Mouse (Mus musculus): ENCODE measurements around the gene Chchd1. TPM values are rescaled to one million over a fixed set of nuclear protein-coding genes. Genes with fewer than 3 reads are reported as not detected.

Gene Chchd1
- polyA plus RNA-seq, 1 experiment from 2014 or later: 204 TPM

GRCm38 (mm10) chr14:20674064-20674833 lies 28.6 kb upstream of the Chchd1 start, which contains the start of gene Sec24c:
Gene Sec24c, plus strand, starts transcription at chr14:20674308.
- Histone ChIP-seq H3K9me3 (ENCODE audit: control insufficient read depth, low read length) (peaks cover 3% of the 10 kb centered on the region; the same call in 1 of the 2 replicates), H3K36me3 (ENCODE audit: control insufficient read depth, insufficient read depth, low read length) (peaks cover 38% of the 10 kb centered on the region), H3K27ac (replicated peaks; ENCODE audit: low read depth, low read length) (peak within 1 kb of the TSS; percentile 94), H3K27me3 (replicated peaks; ENCODE audit: control insufficient read depth, insufficient read depth, low read length) (no peaks in the 10 kb centered on the region; the same call in 1 of the 2 replicates), H3K9ac (ENCODE audit: low read depth, low read length) (peak within 1 kb of the TSS; percentile 72), H3K4me1 (ENCODE audit: control insufficient read depth, insufficient read depth, low read length) (peaks cover 13% of the 10 kb centered on the region; the same call in 1 of the 2 replicates), H3K4me2 (ENCODE audit: low read depth, low read length) (peak within 1 kb of the TSS; percentile 73), H3K4me3 (ENCODE audit: low read depth, low read length) (peak within 1 kb of the TSS; percentile 67)
- WGBS: under 1% methylated on average over 35 of the region's 43 CpGs
- DNase-seq (ENCODE audit: low spot score) (peak; percentile 99), ATAC-seq (ENCODE audit: low read depth) (peak; percentile 96)

- H3K9me3 ChIP-seq (ENCODE audit: control insufficient read depth, low read length): peaks cover 2% of the 10 kb centered on the region; the same call in 1 of the 2 replicates
- H3K9ac ChIP-seq (ENCODE audit: low read depth, low read length): no peak overlapping the region
- H3K36me3 ChIP-seq (ENCODE audit: control insufficient read depth, insufficient read depth, low read length): peaks cover 74% of the 10 kb centered on the region
- peaks cover 13% of the 10 kb centered on the region; the same call in 1 of the 2 replicates for H3K4me1 ChIP-seq (ENCODE audit: control insufficient read depth, insufficient read depth, low read length)
- whole genome bisulfite sequencing: 93% methylated on average over 4 of the region's 4 CpGs
- DNase-seq (ENCODE audit: low spot score) (no peak), ATAC-seq (ENCODE audit: low read depth) (no peak)
- H3K27me3 ChIP-seq (replicated peaks; ENCODE audit: control insufficient read depth, insufficient read depth, low read length): no peaks in the 10 kb centered on the region
- no peak overlapping the region for H3K4me3 ChIP-seq (ENCODE audit: low read depth, low read length)
- H3K4me2 ChIP-seq (ENCODE audit: low read depth, low read length): no peak overlapping the region
- no peak overlapping the region for H3K27ac ChIP-seq (replicated peaks; ENCODE audit: low read depth, low read length)
These were observed 24.9 kb upstream of the Chchd1 start for GRCm38 (mm10) chr14:20677906-20678305.

DNA sequence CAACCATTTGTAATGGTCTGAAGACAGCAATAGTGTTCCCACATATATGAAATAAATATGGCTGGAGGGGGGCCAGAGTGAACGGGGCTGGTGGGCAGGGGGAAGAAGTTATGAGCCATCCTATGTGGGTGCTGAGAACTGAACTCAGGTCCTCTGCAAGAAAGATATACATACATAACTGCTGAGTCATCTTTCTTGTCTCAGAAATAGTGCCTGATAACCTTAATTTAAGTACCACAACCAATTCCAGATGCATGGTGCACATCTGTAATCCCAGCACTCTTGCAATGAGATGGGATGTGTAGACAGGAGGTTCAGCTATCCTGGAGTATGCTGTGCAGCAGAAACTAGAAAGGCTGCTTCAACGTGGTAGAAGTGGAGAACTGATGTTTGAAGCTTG lies 21.1 kb upstream of the Chchd1 start:
- no peaks in the 10 kb centered on the region for H3K27me3 ChIP-seq (replicated peaks; ENCODE audit: control insufficient read depth, insufficient read depth, low read length)
- DNase-seq (ENCODE audit: low spot score): no peak
- no peak overlapping the region for H3K4me2 ChIP-seq (ENCODE audit: low read depth, low read length)
- H3K9me3 ChIP-seq (ENCODE audit: control insufficient read depth, low read length): no peaks in the 10 kb centered on the region
- H3K36me3 ChIP-seq (ENCODE audit: control insufficient read depth, insufficient read depth, low read length): peaks cover 99% of the 10 kb centered on the region
- no peak overlapping the region for H3K27ac ChIP-seq (replicated peaks; ENCODE audit: low read depth, low read length)
- no peak overlapping the region for H3K9ac ChIP-seq (ENCODE audit: low read depth, low read length)
- no peak for ATAC-seq (ENCODE audit: low read depth)
- H3K4me3 ChIP-seq (ENCODE audit: low read depth, low read length): no peak overlapping the region
- 87% methylated on average over 2 of the region's 2 CpGs for WGBS
- no peaks in the 10 kb centered on the region for H3K4me1 ChIP-seq (ENCODE audit: control insufficient read depth, insufficient read depth, low read length)

GRCm38 (mm10) chr14:20682498-20682897 lies 20.3 kb upstream of the Chchd1 start:
- H3K27me3 ChIP-seq (replicated peaks; ENCODE audit: control insufficient read depth, insufficient read depth, low read length): no peaks in the 10 kb centered on the region
- no peaks in the 10 kb centered on the region for H3K4me1 ChIP-seq (ENCODE audit: control insufficient read depth, insufficient read depth, low read length)

GRCm38 (mm10) chr14:20686576-20686975 lies 16.2 kb upstream of the Chchd1 start:
- Histone ChIP-seq H3K27ac (replicated peaks; ENCODE audit: low read depth, low read length) (no peak overlapping the region), H3K4me1 (ENCODE audit: control insufficient read depth, insufficient read depth, low read length) (no peaks in the 10 kb centered on the region), H3K4me3 (ENCODE audit: low read depth, low read length) (no peak overlapping the region), H3K4me2 (ENCODE audit: low read depth, low read length) (no peak overlapping the region), H3K9ac (ENCODE audit: low read depth, low read length) (no peak overlapping the region), H3K36me3 (ENCODE audit: control insufficient read depth, insufficient read depth, low read length) (peaks cover 100% of the 10 kb centered on the region), H3K9me3 (ENCODE audit: control insufficient read depth, low read length) (no peaks in the 10 kb centered on the region), H3K27me3 (replicated peaks; ENCODE audit: control insufficient read depth, insufficient read depth, low read length) (no peaks in the 10 kb centered on the region)
- WGBS: 92% methylated on average over 3 of the region's 3 CpGs
- no peak for DNase-seq (ENCODE audit: low spot score)
- ATAC-seq (ENCODE audit: low read depth): no peak

More at GRCm38 (mm10) chr14:20682498-20682897, 20.3 kb upstream of the Chchd1 start:
- Histone ChIP-seq H3K36me3 (ENCODE audit: control insufficient read depth, insufficient read depth, low read length) (peaks cover 100% of the 10 kb centered on the region), H3K27ac (replicated peaks; ENCODE audit: low read depth, low read length) (no peak overlapping the region), H3K4me2 (ENCODE audit: low read depth, low read length) (no peak overlapping the region), H3K4me3 (ENCODE audit: low read depth, low read length) (no peak overlapping the region), H3K9me3 (ENCODE audit: control insufficient read depth, low read length) (no peaks in the 10 kb centered on the region), H3K9ac (ENCODE audit: low read depth, low read length) (no peak overlapping the region)
- ATAC-seq (ENCODE audit: low read depth): no peak
- WGBS: 58% methylated on average over 3 of the region's 3 CpGs
- DNase-seq (ENCODE audit: low spot score): no peak

- Histone ChIP-seq H3K27ac (replicated peaks; ENCODE audit: low read depth, low read length) (no peak overlapping the region), H3K4me2 (ENCODE audit: low read depth, low read length) (no peak overlapping the region), H3K9me3 (ENCODE audit: control insufficient read depth, low read length) (no peaks in the 10 kb centered on the region), H3K36me3 (ENCODE audit: control insufficient read depth, insufficient read depth, low read length) (peaks cover 100% of the 10 kb centered on the region), H3K4me3 (ENCODE audit: low read depth, low read length) (no peak overlapping the region), H3K9ac (ENCODE audit: low read depth, low read length) (no peak overlapping the region), H3K27me3 (replicated peaks; ENCODE audit: control insufficient read depth, insufficient read depth, low read length) (no peaks in the 10 kb centered on the region), H3K4me1 (ENCODE audit: control insufficient read depth, insufficient read depth, low read length) (no peaks in the 10 kb centered on the region)
- DNase-seq (ENCODE audit: low spot score): no peak
- 95% methylated on average over 2 of the region's 2 CpGs for WGBS
- no peak for ATAC-seq (ENCODE audit: low read depth)
These were observed 13.8 kb upstream of the Chchd1 start for GRCm38 (mm10) chr14:20689009-20689408.

GRCm38 (mm10) chr14:20691772-20692171 lies 11.0 kb upstream of the Chchd1 start:
- Histone ChIP-seq H3K9me3 (ENCODE audit: control insufficient read depth, low read length) (no peaks in the 10 kb centered on the region), H3K4me3 (ENCODE audit: low read depth, low read length) (no peak overlapping the region), H3K4me2 (ENCODE audit: low read depth, low read length) (no peak overlapping the region), H3K36me3 (ENCODE audit: control insufficient read depth, insufficient read depth, low read length) (peaks cover 78% of the 10 kb centered on the region), H3K27ac (replicated peaks; ENCODE audit: low read depth, low read length) (no peak overlapping the region), H3K9ac (ENCODE audit: low read depth, low read length) (no peak overlapping the region), H3K27me3 (replicated peaks; ENCODE audit: control insufficient read depth, insufficient read depth, low read length) (no peaks in the 10 kb centered on the region), H3K4me1 (ENCODE audit: control insufficient read depth, insufficient read depth, low read length) (peaks cover 10% of the 10 kb centered on the region)
- no peak for ATAC-seq (ENCODE audit: low read depth)
- no peak for DNase-seq (ENCODE audit: low spot score)
- WGBS: 95% methylated on average over 6 of the region's 6 CpGs

DNA sequence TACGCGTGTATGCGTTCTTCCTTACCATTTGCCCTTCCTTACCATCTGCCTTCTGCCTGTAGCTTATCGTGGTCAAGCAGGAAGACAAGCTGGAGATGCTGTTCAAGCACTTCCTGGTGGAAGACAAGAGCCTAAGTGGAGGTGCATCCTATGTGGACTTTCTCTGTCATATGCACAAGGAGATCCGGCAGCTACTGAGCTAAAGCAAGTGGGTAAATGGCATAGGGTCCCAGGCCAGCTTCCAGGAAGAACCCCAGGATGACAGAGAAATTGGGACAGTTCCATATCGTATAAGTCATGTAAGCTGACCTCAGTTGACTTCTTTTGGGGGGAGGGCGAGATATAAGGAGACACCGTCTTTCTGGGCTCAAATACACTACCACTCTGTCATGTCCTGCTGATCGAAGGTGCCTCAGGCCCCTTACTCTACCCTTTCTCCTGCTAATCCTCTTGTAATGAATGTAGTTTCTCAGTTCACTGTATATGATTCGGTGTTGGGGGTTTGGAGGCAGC lies 9.2 kb upstream of the Chchd1 start:
- no peaks in the 10 kb centered on the region for H3K9me3 ChIP-seq (ENCODE audit: control insufficient read depth, low read length)
- H3K27me3 ChIP-seq (replicated peaks; ENCODE audit: control insufficient read depth, insufficient read depth, low read length): no peaks in the 10 kb centered on the region
- no peak for DNase-seq (ENCODE audit: low spot score)
- WGBS: 93% methylated on average over 10 of the region's 10 CpGs
- peaks cover 68% of the 10 kb centered on the region for H3K36me3 ChIP-seq (ENCODE audit: control insufficient read depth, insufficient read depth, low read length)
- H3K4me2 ChIP-seq (ENCODE audit: low read depth, low read length): no peak overlapping the region
- H3K27ac ChIP-seq (replicated peaks; ENCODE audit: low read depth, low read length): no peak overlapping the region
- no peak for ATAC-seq (ENCODE audit: low read depth)
- H3K4me3 ChIP-seq (ENCODE audit: low read depth, low read length): no peak overlapping the region
- peaks cover 19% of the 10 kb centered on the region for H3K4me1 ChIP-seq (ENCODE audit: control insufficient read depth, insufficient read depth, low read length)
- H3K9ac ChIP-seq (ENCODE audit: low read depth, low read length): 0 out of 2 replicates have a peak overlapping the region, but pooled peaks have one; percentile 32
